Mouse (Mus musculus) liver, embryonic 14.5 days (tissue): ENCODE measurements around the gene Zfr.

Experiments used
- CTCF ChIP-seq: IDR thresholded peaks from 2 replicates; pipeline ENCODE4 v1.5.1; 2016; ENCODE audit warnings: antibody characterized with exemption, low read depth, control low read depth
- EP300 ChIP-seq: IDR thresholded peaks from 2 replicates; pipeline ENCODE4 v1.6.1; 2016; ENCODE audit warnings: antibody characterized with exemption, low read depth

- TF ChIP-seq CTCF (no peak), EP300 (no peak)
Measured at GRCm38 (mm10) chr15:12206646-12207222, 89.1 kb downstream of the Zfr start.
